Mouse (Mus musculus) bone marrow, adult 2 months (tissue): Measurements from ENCODE around the gene Hipk4.

Experiments
- CTCF ChIP-seq: fragments of 200-500 bp; IDR thresholded peaks from 2 replicates; pipeline ENCODE4 v1.5.1; 2011; ENCODE audit warnings: low read length, control low read depth; ENCODE audit not compliant: control insufficient read depth, insufficient read depth
- POLR2A ChIP-seq: fragments of 200-500 bp; IDR thresholded peaks from 2 replicates; pipeline ENCODE4 v1.6.1; 2011; ENCODE audit warnings: low read depth, mild to moderate bottlenecking, control low read depth, low read length, borderline replicate concordance; ENCODE audit not compliant: control insufficient read depth

- no peak for TF ChIP-seq CTCF
- TF ChIP-seq POLR2A: no peak
Observed at GRCm38 (mm10) chr7:27473835-27474489, 49.1 kb upstream of the Hipk4 start.
